Mouse (Mus musculus) bone marrow, adult 2 months (tissue): ENCODE measurements around the gene Slc35f6.

Source experiments
- CTCF ChIP-seq: fragments of 200-500 bp; IDR thresholded peaks from 2 replicates; pipeline ENCODE4 v1.5.1; 2011; ENCODE audit warnings: low read length, control low read depth; ENCODE audit not compliant: control insufficient read depth, insufficient read depth
- POLR2A ChIP-seq: fragments of 200-500 bp; IDR thresholded peaks from 2 replicates; pipeline ENCODE4 v1.6.1; 2011; ENCODE audit warnings: low read depth, mild to moderate bottlenecking, control low read depth, low read length, borderline replicate concordance; ENCODE audit not compliant: control insufficient read depth

GRCm38 (mm10) chr5:30676800-30677199 lies 29.1 kb downstream of the Slc35f6 start:
- no peak for TF ChIP-seq CTCF
- TF ChIP-seq POLR2A: no peak
